Mouse (Mus musculus) midbrain, postnatal 0 days (tissue): ENCODE measurements around the gene Gm12184. TPM values are rescaled to one million over a fixed set of nuclear protein-coding genes. Genes with fewer than 3 reads are reported as not detected.
A peak's percentile ranks its signal among the peaks of the same experiment; 100 is the strongest.

Experiments used
- ATAC-seq: fragments of 200-750 bp; cut with Nextera tagmentation; 2 replicates; pipeline ENCODE4 v1.8.0; 2017; ENCODE audit warnings: moderate number of reproducible peaks, mild to moderate bottlenecking, moderate TSS enrichment, moderate library complexity; ENCODE audit not compliant: low FRiP score
- DNase-seq: peaks from one replicate; pipeline ENCODE4 v3.0.0-alpha.2; 2015; ENCODE audit warnings: low spot score
- H3K27ac ChIP-seq: fragments of 300-500 bp; sonication (generic); 2 replicates; pipeline ENCODE4 v1.5.1; 2014; ENCODE audit warnings: low read depth, mild to moderate bottlenecking, low read length, mixed read lengths
- H3K27me3 ChIP-seq: fragments of 300-500 bp; sonication (generic); 2 replicates; pipeline ENCODE4 v1.6.1; 2014; ENCODE audit warnings: low read length, control low read depth, mixed read lengths; ENCODE audit not compliant: insufficient read depth
- H3K36me3 ChIP-seq: fragments of 300-500 bp; sonication (generic); 2 replicates; pipeline ENCODE4 v1.6.1; 2014; ENCODE audit warnings: low read length, control low read depth, mixed read lengths; ENCODE audit not compliant: insufficient read depth
- H3K4me1 ChIP-seq: fragments of 300-500 bp; sonication (generic); 2 replicates; pipeline ENCODE4 v1.6.1; 2014; ENCODE audit warnings: mild to moderate bottlenecking, control low read depth, antibody characterized with exemption, low read length, mixed read lengths; ENCODE audit not compliant: insufficient read depth
- H3K4me2 ChIP-seq: fragments of 300-500 bp; sonication (generic); 2 replicates; pipeline ENCODE4 v1.6.1; 2014; ENCODE audit warnings: low read depth, mild to moderate bottlenecking, low read length, mixed read lengths; ENCODE audit not compliant: poor library complexity, severe bottlenecking
- H3K4me3 ChIP-seq: fragments of 300-500 bp; sonication (generic); 2 replicates; pipeline ENCODE4 v1.5.1; 2014; ENCODE audit warnings: low read depth, mild to moderate bottlenecking, low read length, moderate library complexity
- H3K9ac ChIP-seq: fragments of 300-500 bp; sonication (generic); replicated peaks from 2 replicates; pipeline ENCODE4 v1.6.1; 2014; ENCODE audit warnings: mild to moderate bottlenecking, low read length, moderate library complexity, mixed read lengths; ENCODE audit not compliant: poor library complexity, severe bottlenecking
- H3K9me3 ChIP-seq: fragments of 300-500 bp; sonication (generic); 2 replicates; pipeline ENCODE4 v1.6.1; 2016; ENCODE audit warnings: low read length, control low read depth
- CTCF ChIP-seq: IDR thresholded peaks from 2 replicates; pipeline ENCODE4 v1.5.1; 2016; ENCODE audit warnings: antibody characterized with exemption, mild to moderate bottlenecking
- WGBS: fragments of 180-500 bp; shearing (Covaris S2); extraction: QIAGEN DNeasy Blood & Tissue Kit; methylation state at CpG from one replicate; pipeline ENCODE4 v1.1.7; 2014; 5-methylcytosine and 5-hydroxymethylcytosine counted together
- polyA plus RNA-seq: library from polyadenylated mRNA; unstranded; fragments of >200 nt; fragmentation: Nextera tagmentation; extraction: Ambion mirVana; gene quantifications from 2 replicates; pipeline ENCODE4 v1.2.1, GENCODE M21; 2015
- total RNA-seq: library from RNA; depleted of rRNA; stranded (reverse); fragments of >200 nt; gene quantifications from 2 replicates; pipeline ENCODE4 v1.2.3, GENCODE M21; 2014

The Gm12184 gene
- total and polyA plus RNA-seq, 2 experiments from 2014 or later: 2.4 to 8.2 TPM

- Histone ChIP-seq H3K27ac (no peak overlapping the region), H3K4me1 (peaks cover 8% of the 10 kb centered on the region), H3K27me3 (no peaks in the 10 kb centered on the region), H3K36me3 (peaks cover 63% of the 10 kb centered on the region), H3K4me3 (no peak overlapping the region), H3K9me3 (no peaks in the 10 kb centered on the region), H3K9ac (no peak overlapping the region), H3K4me2 (no peak overlapping the region)
- WGBS: 82% methylated on average over 2 of the region's 2 CpGs
- TF ChIP-seq CTCF: no peak
- no peak for ATAC-seq
- no peak for DNase-seq
Measured at GRCm38 (mm10) chr11:48804922-48805321, 21.5 kb downstream of the Gm12184 start.

GRCm38 (mm10) chr11:48803988-48804387 lies 22.5 kb downstream of the Gm12184 start:
- ATAC-seq (no peak), DNase-seq (no peak)
- WGBS: 96% methylated on average over 2 of the region's 2 CpGs
- Histone ChIP-seq H3K27me3 (no peaks in the 10 kb centered on the region), H3K9ac (no peak overlapping the region), H3K4me3 (no peak overlapping the region), H3K9me3 (no peaks in the 10 kb centered on the region), H3K4me1 (peaks cover 8% of the 10 kb centered on the region), H3K27ac (no peak overlapping the region), H3K4me2 (no peak overlapping the region), H3K36me3 (peaks cover 61% of the 10 kb centered on the region)
- TF ChIP-seq CTCF: no peak

- H3K4me2 ChIP-seq: peak overlapping the region; percentile 90
- no peak overlapping the region for H3K27ac ChIP-seq
- TF ChIP-seq CTCF: no peak
- H3K36me3 ChIP-seq: peaks cover 45% of the 10 kb centered on the region
- H3K4me3 ChIP-seq: peak overlapping the region; percentile 59; the same call in 1 of the 2 replicates
- H3K9me3 ChIP-seq: no peaks in the 10 kb centered on the region
- H3K4me1 ChIP-seq: peaks cover 8% of the 10 kb centered on the region
- DNase-seq: no peak
- H3K9ac ChIP-seq: peak overlapping the region; percentile 71; the same call in 1 of the 2 replicates
- WGBS: 83% methylated on average over 17 of the region's 17 CpGs
- ATAC-seq: no peak
- no peaks in the 10 kb centered on the region for H3K27me3 ChIP-seq
Measured at GRCm38 (mm10) chr11:48801831-48802772, 24.4 kb downstream of the Gm12184 start.

GRCm38 (mm10) chr11:48799921-48800701 lies 26.3 kb downstream of the Gm12184 start, which contains the start of gene Rack1:
Gene Rack1 (plus strand): TSS chr11:48800332.
- H3K27me3 ChIP-seq: no peaks in the 10 kb centered on the region
- H3K27ac ChIP-seq: peak within 1 kb of the TSS; percentile 86
- DNase-seq (peak; percentile 95), ATAC-seq (peak; percentile 91)
- H3K9me3 ChIP-seq: no peaks in the 10 kb centered on the region
- H3K36me3 ChIP-seq: peaks cover 26% of the 10 kb centered on the region
- H3K4me3 ChIP-seq: peak within 1 kb of the TSS; percentile 59
- WGBS: under 1% methylated on average over 47 of the region's 47 CpGs
- H3K4me1 ChIP-seq: peaks cover 8% of the 10 kb centered on the region
- peak within 1 kb of the TSS; percentile 90 for H3K4me2 ChIP-seq
- no peak for TF ChIP-seq CTCF
- H3K9ac ChIP-seq: peak within 1 kb of the TSS; percentile 71

- WGBS: 11% methylated on average over 18 of the region's 18 CpGs
- peak overlapping the region; percentile 50 for H3K9ac ChIP-seq
- H3K4me3 ChIP-seq: peak overlapping the region; percentile 59
- peak overlapping the region; percentile 86 for H3K27ac ChIP-seq
- DNase-seq (no peak), ATAC-seq (no peak; the same call in 1 of the 2 replicates)
- H3K27me3 ChIP-seq: no peaks in the 10 kb centered on the region
- H3K4me2 ChIP-seq: peak overlapping the region; percentile 90
- H3K9me3 ChIP-seq: no peaks in the 10 kb centered on the region
- H3K36me3 ChIP-seq: peaks cover 19% of the 10 kb centered on the region
- no peak for TF ChIP-seq CTCF
- H3K4me1 ChIP-seq: peaks cover 8% of the 10 kb centered on the region
Measured at GRCm38 (mm10) chr11:48798984-48799920, 27.2 kb downstream of the Gm12184 start.
